Mouse (Mus musculus) C2C12 (cell line): Measurements from ENCODE around the gene Mfng.

Experiments used
- CEBPB ChIP-seq: IDR thresholded peaks from one replicate; pipeline ENCODE4 v1.6.1; 2011; ENCODE audit warnings: low read depth, mild to moderate bottlenecking, control low read depth, moderate library complexity
- CTCF ChIP-seq: IDR thresholded peaks from one replicate; pipeline ENCODE4 v1.5.1; 2011; ENCODE audit not compliant: control insufficient read depth, insufficient read depth, insufficient read length
- USF1 ChIP-seq: IDR thresholded peaks from one replicate; pipeline ENCODE4 v1.6.1; 2011; ENCODE audit warnings: low read depth, mild to moderate bottlenecking, control low read depth, moderate library complexity

DNA sequence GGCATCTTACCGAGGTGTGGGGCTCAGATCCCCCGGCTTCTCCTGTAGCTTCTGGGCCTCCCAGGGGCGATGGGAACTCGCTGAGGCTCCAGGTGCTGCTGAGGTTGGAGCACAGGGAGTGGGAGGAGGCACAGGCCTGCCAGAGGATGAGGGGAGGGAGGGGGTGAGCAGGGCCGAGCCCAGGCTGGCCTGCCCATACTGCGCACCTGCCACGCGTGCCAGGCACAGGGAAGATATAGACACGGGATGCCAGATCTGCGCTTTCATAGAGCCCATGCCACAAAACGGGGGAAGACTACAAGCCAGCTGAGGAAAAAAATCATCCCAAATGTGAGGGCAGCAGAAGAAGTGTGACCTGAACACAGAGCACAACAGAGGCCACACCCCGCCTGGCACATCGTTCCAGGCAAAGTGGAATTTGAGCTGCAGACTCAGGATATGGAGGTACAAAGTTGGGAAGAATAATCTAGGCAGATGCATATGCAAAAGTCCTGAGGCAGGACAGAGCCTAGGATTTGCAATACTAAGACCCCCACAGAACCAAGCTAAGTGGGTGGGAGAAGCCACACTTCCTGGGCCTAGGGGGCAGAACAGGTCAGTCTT lies 16.5 kb upstream of the Mfng start:
- no peak for TF ChIP-seq CTCF
- TF ChIP-seq CEBPB = no peak
- TF ChIP-seq USF1 = no peak
